Mouse (Mus musculus): Measurements from ENCODE around the gene Dock3. TPM values are rescaled to one million over a fixed set of nuclear protein-coding genes. Genes with fewer than 3 reads are reported as not detected.

Gene Dock3
- polyA plus RNA-seq, 1 experiment from 2014 or later: 0.64 TPM

DNA sequence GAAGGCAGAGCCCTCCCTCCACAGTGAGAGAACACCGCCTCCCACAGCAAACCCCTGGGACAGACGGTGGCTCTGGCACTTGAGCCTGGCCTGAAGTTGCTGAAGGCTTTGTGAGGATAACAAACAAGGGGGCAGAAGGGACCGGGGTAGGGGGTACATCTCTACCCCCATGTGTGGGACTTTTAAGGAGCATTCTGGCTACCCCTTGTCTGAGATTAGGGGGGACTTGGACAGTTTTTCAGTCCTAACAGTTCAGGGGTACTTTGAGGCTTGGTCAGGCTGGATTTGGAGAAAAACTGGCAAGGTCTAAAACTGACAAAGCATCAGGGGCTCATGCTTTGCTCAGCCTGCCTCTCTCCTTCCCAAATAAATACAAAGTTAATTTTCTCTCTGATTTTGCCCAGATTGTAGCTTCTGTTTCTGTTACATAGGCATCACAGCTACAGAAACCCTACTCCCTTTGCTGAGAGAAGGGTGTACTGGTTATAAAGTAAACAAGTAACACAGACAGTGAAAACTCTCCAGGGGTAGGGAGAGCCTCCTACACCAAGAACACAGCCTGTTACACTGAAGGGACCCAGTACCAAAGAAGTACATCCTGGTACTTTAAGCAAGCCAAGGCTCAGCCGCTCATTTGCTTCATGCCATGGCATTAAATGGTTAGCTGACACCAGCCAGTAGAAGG, 350.5 kb downstream of the Dock3 start:
- no peak overlapping the region for H3K4me3 ChIP-seq (replicated peaks)
- H3K36me3 ChIP-seq: peaks cover 37% of the 10 kb centered on the region
- no peak overlapping the region for H3K27ac ChIP-seq
- no peaks in the 10 kb centered on the region for H3K9me3 ChIP-seq
- no peak overlapping the region for H3K4me2 ChIP-seq (replicated peaks)
- H3K9ac ChIP-seq: no peak overlapping the region
- ATAC-seq: no peak
- 64% methylated on average over 4 of the region's 4 CpGs for WGBS
- H3K4me1 ChIP-seq (replicated peaks): peaks cover 28% of the 10 kb centered on the region
- no peaks in the 10 kb centered on the region for H3K27me3 ChIP-seq (replicated peaks)

DNA sequence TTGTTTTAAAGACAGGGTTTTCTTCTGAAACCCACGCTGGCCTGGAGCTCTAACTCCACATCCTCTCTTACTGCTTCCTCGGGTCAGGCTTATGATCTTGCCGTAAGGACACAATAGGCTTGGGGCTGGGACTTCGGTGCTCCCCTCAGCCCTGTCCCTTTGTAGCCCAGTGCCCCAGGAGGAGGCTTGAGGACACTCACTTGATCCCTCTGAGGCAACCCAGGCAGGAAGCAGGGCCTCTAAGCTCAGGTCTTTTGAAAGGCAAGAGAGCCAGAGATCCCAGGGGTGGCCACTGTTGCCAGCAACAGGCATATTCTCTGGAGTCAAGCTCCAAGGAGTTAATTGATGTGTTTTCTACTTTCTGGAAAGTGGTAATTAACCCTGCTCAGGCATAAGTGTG, 352.2 kb downstream of the Dock3 start:
- 75% methylated on average over 4 of the region's 4 CpGs for WGBS
- Histone ChIP-seq H3K27me3 (replicated peaks) (no peaks in the 10 kb centered on the region), H3K9me3 (no peaks in the 10 kb centered on the region), H3K4me3 (replicated peaks) (no peak overlapping the region), H3K36me3 (peaks cover 43% of the 10 kb centered on the region), H3K9ac (no peak overlapping the region), H3K4me2 (replicated peaks) (no peak overlapping the region), H3K4me1 (replicated peaks) (peaks cover 15% of the 10 kb centered on the region), H3K27ac (no peak overlapping the region)
- no peak for ATAC-seq

DNA sequence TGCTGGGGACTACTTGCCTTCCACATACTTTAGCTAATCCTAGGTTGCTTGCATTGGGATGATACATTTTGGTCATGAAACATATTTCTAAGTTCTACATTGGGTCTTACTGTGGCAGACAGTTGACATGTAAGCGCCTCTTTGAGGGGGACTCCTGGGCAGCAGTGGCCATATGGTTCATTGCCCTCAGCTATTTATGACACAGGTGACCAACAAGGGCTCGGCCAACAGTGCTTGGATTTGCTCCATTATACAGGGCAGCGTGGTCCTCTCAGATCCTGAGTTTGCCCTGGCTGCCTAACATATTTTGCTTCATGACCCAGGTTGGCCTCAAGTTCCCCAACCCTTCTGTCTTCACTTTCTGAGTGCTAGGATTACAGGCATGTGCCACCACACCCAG, 355.0 kb downstream of the Dock3 start:
- Histone ChIP-seq H3K36me3 (peaks cover 28% of the 10 kb centered on the region), H3K27me3 (replicated peaks) (no peaks in the 10 kb centered on the region), H3K4me2 (replicated peaks) (no peak overlapping the region), H3K27ac (no peak overlapping the region), H3K4me1 (replicated peaks) (0 out of 2 replicates have a peak, but pooled peaks cover 4% of the 10 kb centered on the region), H3K9me3 (no peaks in the 10 kb centered on the region), H3K4me3 (replicated peaks) (no peak overlapping the region), H3K9ac (no peak overlapping the region)
- no peak for ATAC-seq
- 82% methylated on average over 3 of the region's 3 CpGs for WGBS

DNA sequence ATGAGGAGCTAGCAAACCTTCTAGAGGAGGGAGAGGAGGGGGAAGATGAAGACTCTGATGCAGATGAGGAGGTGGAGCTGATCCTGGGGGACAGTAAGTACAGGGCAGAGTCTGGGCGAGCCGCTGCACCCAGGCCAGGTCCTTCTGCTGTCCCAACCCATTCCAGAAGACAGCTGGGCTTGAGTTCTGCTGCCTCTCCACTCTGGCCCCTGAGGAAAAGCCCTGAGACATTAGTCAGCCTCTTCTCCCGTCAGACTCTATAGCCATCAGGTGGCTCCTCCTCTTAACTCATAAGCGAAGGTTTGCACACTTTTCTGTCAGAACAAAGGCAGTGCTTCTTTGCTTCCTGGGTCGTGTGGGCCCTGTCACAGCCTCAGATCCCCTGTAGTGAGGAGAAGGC, 357.5 kb downstream of the Dock3 start:
- ATAC-seq: no peak
- Histone ChIP-seq H3K27me3 (replicated peaks) (no peaks in the 10 kb centered on the region), H3K36me3 (peaks cover 19% of the 10 kb centered on the region), H3K9ac (no peak overlapping the region), H3K4me3 (replicated peaks) (no peak overlapping the region), H3K9me3 (no peaks in the 10 kb centered on the region), H3K27ac (no peak overlapping the region), H3K4me2 (replicated peaks) (no peak overlapping the region), H3K4me1 (replicated peaks) (no peaks in the 10 kb centered on the region)
- 85% methylated on average over 5 of the region's 5 CpGs for WGBS

DNA sequence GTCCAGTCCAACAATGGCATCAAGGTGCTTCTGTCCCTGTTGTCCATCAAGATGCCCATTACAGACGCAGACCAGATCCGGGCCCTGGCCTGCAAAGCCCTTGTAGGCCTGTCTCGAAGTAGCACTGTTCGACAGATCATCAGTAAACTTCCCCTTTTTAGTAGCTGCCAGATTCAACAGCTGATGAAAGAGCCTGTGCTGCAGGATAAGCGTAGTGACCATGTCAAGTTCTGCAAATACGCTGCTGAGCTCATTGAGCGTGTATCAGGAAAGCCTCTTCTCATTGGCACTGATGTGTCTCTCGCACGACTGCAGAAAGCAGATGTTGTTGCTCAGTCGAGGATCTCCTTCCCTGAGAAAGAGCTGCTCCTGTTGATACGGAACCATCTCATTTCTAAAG, 373.7 kb downstream of the Dock3 start:
- Histone ChIP-seq H3K4me2 (replicated peaks) (no peak overlapping the region), H3K9me3 (no peaks in the 10 kb centered on the region), H3K4me3 (replicated peaks) (no peak overlapping the region), H3K4me1 (replicated peaks) (no peaks in the 10 kb centered on the region), H3K27ac (no peak overlapping the region), H3K9ac (no peak overlapping the region), H3K27me3 (replicated peaks) (no peaks in the 10 kb centered on the region), H3K36me3 (peaks cover 20% of the 10 kb centered on the region)
- 85% methylated on average over 11 of the region's 11 CpGs for WGBS
- no peak for ATAC-seq

DNA sequence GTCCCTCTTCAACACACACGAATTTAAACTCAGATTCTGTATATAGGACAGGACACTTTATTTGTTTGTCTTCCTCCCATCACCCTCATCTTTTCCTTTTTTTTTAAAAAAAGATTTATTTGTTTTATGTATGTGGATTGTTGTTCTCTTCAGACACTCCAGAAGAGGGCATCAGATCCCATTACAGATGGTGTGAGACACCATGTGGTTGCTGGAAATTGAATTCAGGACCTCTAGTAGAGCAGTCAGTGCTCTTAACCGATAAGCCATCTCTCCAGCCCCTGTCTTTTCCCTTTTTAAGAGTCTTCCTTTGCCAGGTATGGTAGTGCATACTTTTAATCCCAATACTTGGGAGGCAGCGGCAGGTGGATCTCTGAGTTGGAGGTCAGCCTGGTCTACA, 375.0 kb downstream of the Dock3 start:
- H3K9me3 ChIP-seq: no peaks in the 10 kb centered on the region
- no peak overlapping the region for H3K4me2 ChIP-seq (replicated peaks)
- no peak for ATAC-seq
- no peaks in the 10 kb centered on the region for H3K4me1 ChIP-seq (replicated peaks)
- WGBS: 87% methylated on average over 3 of the region's 3 CpGs
- no peak overlapping the region for H3K9ac ChIP-seq
- no peaks in the 10 kb centered on the region for H3K27me3 ChIP-seq (replicated peaks)
- no peak overlapping the region for H3K27ac ChIP-seq
- peaks cover 20% of the 10 kb centered on the region for H3K36me3 ChIP-seq
- H3K4me3 ChIP-seq (replicated peaks): no peak overlapping the region

Other genes starting within 250 kb of the Dock3 start
- 34.8 and 35.4 TPM in 2 replicates for gene Mapkapk3, start 58.0 kb upstream of the Dock3 start, polyA plus RNA-seq (2015; fragmentation: Nextera tagmentation; extraction: Ambion mirVana)
- 16.2 and 16.8 TPM in 2 replicates for gene Cish, start 64.1 kb upstream of the Dock3 start, polyA plus RNA-seq (2015; fragmentation: Nextera tagmentation; extraction: Ambion mirVana)
- 9.0 and 11.1 TPM in 2 replicates for gene Hemk1, start 106.4 kb upstream of the Dock3 start, polyA plus RNA-seq (2015; fragmentation: Nextera tagmentation; extraction: Ambion mirVana)
- 0.28 and 0.40 TPM in 2 replicates for gene 6430571L13Rik, start 108.7 kb upstream of the Dock3 start, polyA plus RNA-seq (2015; fragmentation: Nextera tagmentation; extraction: Ambion mirVana)
- gene Cacna2d2, start 167.7 kb upstream of the Dock3 start, polyA plus RNA-seq (2015; fragmentation: Nextera tagmentation; extraction: Ambion mirVana): 0.29 and 0.34 TPM in 2 replicates

Measured in intestine, embryonic 15.5 days (tissue).